Mouse (Mus musculus): Measurements from ENCODE around the gene 1700028J19Rik. TPM values are rescaled to one million over a fixed set of nuclear protein-coding genes. Genes with fewer than 3 reads are reported as not detected.
"Not testable (repeated sequence)": the region's sequence is repeated elsewhere in the genome, so short reads cannot be mapped to it uniquely, and the experiment has no call there.

Gene 1700028J19Rik
- total RNA-seq, 2 experiments from 2014 or later: 0.70 to 1.2 TPM

DNA sequence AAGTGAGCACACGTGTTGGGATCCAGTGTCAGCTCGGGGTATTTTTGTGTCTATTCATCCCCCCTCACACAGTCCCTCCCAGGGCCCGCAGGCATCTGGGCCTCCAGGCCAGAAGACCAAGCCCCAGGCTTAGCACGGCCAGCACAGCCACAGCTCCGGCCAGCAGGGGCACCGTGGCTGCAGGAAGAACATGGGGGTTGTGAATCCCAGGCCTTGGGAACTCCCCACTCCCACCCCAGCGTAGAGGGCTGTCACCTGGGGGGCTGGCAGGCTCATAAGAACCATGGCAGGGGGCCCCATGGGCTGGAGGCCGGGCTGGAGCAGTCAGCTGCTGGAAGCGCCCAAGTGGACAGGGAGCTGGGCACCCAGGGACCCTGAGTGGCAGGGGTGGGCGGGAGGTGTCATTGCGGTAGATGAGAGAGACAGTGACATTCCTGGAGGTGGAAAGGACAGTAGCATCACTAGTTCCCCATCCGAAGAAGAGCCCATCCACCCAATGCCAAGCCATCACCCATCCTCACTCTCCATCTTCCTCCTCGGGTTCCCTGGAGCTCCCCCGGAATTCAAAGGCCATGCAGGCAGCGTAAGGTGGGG lies 6.6 kb upstream of the 1700028J19Rik start:
- no peak for DNase-seq (ENCODE audit: low spot score in 2 of 2)

DNA sequence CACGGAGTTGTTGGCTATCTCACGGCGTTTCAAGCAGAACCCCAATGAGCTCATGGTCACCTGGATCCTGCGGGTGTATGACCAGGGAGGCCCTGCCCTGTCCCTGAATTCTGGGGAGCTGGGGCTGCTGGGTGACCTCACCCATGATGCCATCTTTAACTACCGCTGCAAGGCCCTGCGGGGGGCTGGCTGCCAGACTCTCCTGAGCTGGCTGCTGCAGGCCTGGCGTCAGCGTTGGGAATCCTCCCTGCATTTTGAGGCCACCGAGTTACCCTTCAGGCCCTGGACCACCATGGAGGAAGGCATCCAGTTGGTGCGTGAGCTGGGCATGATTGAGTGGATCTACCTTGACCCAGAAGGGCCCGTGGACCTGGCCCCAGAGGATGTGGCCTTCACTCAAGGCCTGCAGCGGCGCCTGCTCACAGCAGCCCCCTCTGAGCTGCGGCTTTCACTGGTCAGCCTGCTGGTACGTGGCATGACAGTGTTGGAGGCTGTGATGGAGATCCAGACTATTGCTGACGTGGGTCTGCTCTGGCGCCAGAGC lies 4.3 kb upstream of the 1700028J19Rik start:
- peak; percentile 39 to 62 for DNase-seq (ENCODE audit: low spot score in 2 of 2)

DNA sequence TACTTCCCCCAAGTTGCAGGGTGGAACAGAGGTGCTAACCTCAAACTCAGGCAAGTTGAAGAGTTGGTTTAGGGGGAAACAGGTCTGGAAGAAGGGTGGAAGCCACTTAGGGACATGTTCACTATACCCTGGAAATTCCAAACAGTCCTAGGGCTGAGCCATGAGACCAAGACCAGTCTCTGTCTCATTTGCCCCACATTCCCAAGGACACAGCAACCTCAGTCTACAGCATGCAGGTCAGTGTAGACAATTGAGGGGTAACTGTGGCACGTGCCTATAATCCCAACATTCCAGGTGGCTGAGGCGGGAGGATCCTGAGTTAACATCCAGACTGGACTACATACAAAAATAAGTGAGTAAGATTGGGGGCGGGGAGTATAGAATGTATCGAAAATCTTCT lies 2.8 kb upstream of the 1700028J19Rik start:
- DNase-seq (ENCODE audit: low spot score in 2 of 2): no peak

- no peak for DNase-seq (ENCODE audit: low spot score in 2 of 2)
These were observed 1.5 kb upstream of the 1700028J19Rik start for GRCm38 (mm10) chr7:44247971-44248370.

- peak in 1 of 2 experiments; percentile 44 for DNase-seq (ENCODE audit: low spot score in 2 of 2)
These were observed 532 bp upstream of the 1700028J19Rik start for GRCm38 (mm10) chr7:44246984-44247470.

DNA sequence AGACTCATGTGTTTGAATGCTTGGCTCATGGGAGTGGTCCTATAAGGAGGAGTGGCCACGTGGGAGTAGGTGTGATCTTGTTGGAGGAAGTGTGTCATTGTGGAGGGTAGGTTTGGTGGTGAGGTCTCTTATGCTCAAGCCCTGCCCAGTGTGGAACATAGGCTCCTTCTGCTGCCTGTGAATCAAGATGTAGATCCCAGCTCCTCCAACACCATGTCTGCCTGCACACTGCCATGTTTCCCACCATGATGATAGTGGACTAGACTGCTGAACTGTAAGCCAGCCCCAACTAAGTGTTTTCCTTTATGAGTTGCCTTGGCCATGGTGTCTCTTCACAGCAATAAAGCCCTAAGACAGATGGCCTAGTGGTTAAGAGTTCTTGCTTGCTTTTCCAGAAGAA lies 2.4 kb downstream of the 1700028J19Rik start:
- no peak for DNase-seq (ENCODE audit: low spot score in 2 of 2)

DNA sequence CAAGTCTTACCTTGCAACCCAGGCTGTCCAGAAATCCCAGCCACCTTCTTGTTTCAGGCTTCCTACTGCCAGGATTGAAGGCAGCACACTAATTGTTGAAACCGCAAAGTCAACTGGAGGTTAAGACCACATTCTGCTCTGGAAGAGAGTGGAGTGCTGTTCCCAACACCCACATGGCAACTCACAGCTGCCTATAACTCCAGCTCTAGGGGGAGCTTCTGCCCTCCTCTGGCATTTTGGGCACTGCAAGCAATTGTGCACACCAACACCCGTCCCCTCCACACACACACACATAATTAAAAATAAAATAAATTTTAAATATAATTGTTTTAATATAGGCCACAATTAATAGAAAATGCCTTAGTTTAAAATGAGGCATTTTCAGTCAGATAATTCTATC lies 5.3 kb downstream of the 1700028J19Rik start:
- no peak for DNase-seq (ENCODE audit: low spot score in 2 of 2)

GRCm38 (mm10) chr7:44240712-44241111 lies 5.8 kb downstream of the 1700028J19Rik start:
- DNase-seq (ENCODE audit: low spot score in 2 of 2): no peak

DNA sequence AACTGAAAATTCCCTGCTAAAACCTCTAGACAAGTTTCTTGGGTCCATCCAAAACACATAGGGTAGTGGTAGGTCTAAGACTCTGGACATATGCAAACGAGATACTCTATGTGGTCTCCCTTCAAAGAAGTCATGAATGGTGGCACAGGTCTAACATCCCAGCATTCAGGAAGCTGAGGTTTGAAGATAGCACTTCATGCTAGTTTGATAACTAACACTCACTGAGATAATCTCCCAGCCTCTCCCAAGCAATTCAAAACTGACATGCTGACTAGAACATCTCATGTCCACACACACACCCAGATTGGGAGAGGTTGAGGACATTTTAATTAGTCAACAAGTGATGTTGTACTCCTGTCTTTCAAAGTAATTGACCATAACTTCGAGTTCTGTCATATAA lies 6.6 kb downstream of the 1700028J19Rik start:
- DNase-seq (ENCODE audit: low spot score in 2 of 2): no peak

GRCm38 (mm10) chr7:44235909-44236308 lies 10.6 kb downstream of the 1700028J19Rik start, which contains the start of gene Gm36864:
Gene Gm36864, plus strand, starts transcription at chr7:44236177.
- DNase-seq (ENCODE audit: low spot score in 2 of 2): no peak

GRCm38 (mm10) chr7:44225076-44225475 lies 21.4 kb downstream of the 1700028J19Rik start, which contains the start of gene Klk1:
Gene Klk1, plus strand, starts transcription at chr7:44225360.
- no peak for DNase-seq (ENCODE audit: low spot score in 2 of 2)

GRCm38 (mm10) chr7:44222335-44222734 lies 24.2 kb downstream of the 1700028J19Rik start:
- not testable (repeated sequence) for DNase-seq (ENCODE audit: low spot score in 2 of 2)

- not testable (repeated sequence) for DNase-seq (ENCODE audit: low spot score in 2 of 2)
These were observed 24.9 kb downstream of the 1700028J19Rik start for GRCm38 (mm10) chr7:44221601-44222000.

GRCm38 (mm10) chr7:44215645-44216044 lies 30.9 kb downstream of the 1700028J19Rik start, which contains the start of gene Klk1b5:
Gene Klk1b5, plus strand, starts transcription at chr7:44215945.
- DNase-seq (ENCODE audit: low spot score in 2 of 2): no peak

DNA sequence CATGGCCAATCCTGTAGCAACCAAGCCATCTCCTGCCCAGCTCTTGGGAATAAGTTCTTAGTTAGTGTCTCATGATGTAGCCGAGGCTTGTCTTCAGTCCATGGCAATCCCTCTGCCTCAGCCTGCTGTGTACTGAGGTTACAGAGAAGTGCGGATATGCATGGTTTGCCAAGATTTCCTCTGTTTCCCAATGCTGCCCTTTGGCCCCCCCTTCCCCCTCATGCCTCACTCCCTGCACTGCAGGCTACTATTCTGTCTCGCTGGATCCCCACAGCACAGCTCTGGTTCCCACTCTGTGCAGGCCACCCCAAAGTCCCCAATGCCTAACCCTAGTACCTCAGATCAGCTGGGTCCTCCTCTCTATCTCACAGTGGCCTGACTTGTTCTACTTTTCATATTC lies 38.2 kb downstream of the 1700028J19Rik start:
- DNase-seq (ENCODE audit: low spot score in 2 of 2): no peak

DNA sequence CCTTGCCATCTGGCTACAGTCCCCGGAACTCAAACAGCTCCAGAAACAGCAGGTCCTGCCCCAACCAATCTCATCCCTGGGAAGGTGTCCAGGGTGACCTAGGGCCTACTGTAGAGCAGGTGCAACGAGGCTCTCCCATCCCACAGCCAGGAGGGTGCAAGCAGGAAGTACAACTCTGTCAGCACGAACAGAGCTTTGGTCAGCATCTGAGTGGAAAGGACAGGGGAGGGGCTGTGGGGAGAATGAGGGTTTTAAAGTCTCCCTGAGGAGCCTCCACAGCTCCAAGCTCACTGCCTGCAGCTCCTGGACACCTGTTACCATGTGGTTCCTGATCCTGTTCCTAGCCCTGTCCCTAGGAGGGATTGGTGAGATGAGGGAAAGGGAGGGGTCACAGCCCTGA lies 39.4 kb downstream of the 1700028J19Rik start, which contains the start of gene Klk1b4:
TSS of gene Klk1b4 (plus strand) at position 301 of the 400 bp plus-strand sequence.
- DNase-seq (ENCODE audit: low spot score in 2 of 2): not testable (repeated sequence)

DNA sequence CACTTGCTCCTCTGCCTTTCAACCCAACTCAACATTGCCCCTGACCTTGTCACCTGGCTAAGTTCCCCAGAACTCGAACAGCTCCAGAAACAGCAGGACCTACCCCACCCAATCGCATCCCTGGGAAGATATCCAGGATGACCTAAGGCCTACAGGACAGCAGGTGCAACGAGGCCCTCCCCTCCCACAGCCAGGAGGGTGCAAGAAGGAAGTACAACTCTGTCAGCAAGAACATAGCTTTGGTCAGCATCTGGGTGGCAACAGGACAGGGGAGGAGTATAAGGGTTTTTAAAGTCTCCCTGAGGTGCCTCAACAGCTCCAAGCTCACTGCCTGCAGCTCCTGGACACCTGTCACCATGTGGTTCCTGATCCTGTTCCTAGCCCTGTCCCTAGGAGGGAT lies 48.6 kb downstream of the 1700028J19Rik start, which contains the start of gene Klk1b3:
TSS of gene Klk1b3 (plus strand) at position 301 of the 400 bp plus-strand sequence.
- no peak for DNase-seq (ENCODE audit: low spot score in 2 of 2)

DNA sequence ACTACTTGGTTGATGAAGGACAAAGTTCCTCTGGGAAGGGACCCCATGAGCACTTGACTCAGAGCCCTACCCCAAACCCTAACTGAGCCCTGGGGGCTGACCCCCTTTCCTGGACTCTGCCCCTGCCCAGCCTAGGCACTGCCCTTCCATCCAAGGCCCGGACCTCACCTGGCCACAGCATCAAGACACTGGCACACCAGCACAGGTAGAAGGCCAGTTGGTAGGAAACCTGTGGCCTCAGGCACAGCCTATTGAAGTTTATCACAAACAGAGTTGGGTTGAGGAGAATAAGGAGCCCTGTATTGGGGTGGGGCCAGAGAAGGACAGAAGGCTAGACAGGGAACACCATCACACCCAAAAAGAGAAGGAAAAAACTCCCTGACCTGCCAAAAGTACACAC lies 53.0 kb downstream of the 1700028J19Rik start:
- not testable (repeated sequence) for DNase-seq (ENCODE audit: low spot score in 2 of 2)

GRCm38 (mm10) chr7:44187936-44188335 lies 58.6 kb downstream of the 1700028J19Rik start, which contains the start of gene Klk1b24:
Gene Klk1b24, plus strand, starts transcription at chr7:44188236.
- DNase-seq (ENCODE audit: low spot score in 2 of 2): not testable (repeated sequence)

DNA sequence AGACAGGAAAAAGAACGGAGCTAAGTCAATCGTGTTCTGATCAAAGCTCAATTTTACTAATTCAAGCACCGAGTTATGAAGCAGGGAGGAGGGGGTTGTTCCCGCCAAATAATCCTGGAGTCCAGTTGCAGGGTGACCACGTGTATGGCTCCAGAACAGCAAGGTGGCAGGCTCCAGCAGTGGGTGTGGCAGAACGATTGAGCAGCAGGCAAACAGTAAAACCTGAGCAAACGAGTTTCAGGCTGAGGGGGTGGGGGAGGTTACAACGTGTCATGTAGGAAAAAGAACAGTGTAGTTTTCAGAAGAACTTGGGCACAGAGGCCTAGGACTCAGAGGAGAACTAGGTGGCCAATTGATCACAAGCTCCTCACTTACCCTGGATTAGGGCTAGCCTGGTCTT lies 60.0 kb downstream of the 1700028J19Rik start:
- not testable (repeated sequence) for DNase-seq (ENCODE audit: low spot score in 2 of 2)

Measured in adrenal gland, adult 18-20 months (tissue).